Mouse (Mus musculus) ES-E14 (cell line): ENCODE results near the gene E430018J23Rik. TPM values are rescaled to one million over a fixed set of nuclear protein-coding genes. Genes with fewer than 3 reads are reported as not detected.

Source experiments
- DNase-seq: peaks from one replicate; pipeline ENCODE4 v3.0.0-alpha.2; 2013; ENCODE audit warnings: low read depth, low spot score
- H3K27ac ChIP-seq: 2 replicates; pipeline ENCODE4 v1.5.1; 2012; ENCODE audit warnings: low read depth, mild to moderate bottlenecking, low read length, moderate library complexity, mixed read lengths; ENCODE audit not compliant: poor library complexity, insufficient read depth, severe bottlenecking
- H3K36me3 ChIP-seq: 2 replicates; pipeline ENCODE4 v1.6.1; 2012; ENCODE audit warnings: mild to moderate bottlenecking, low read length, moderate library complexity, mixed read lengths; ENCODE audit not compliant: control insufficient read depth, poor library complexity, insufficient read depth, severe bottlenecking
- H3K4me1 ChIP-seq, 2 experiments: fragments of 150-350 bp in 1 of 2; sonication (generic) in 1 of 2; 2 replicates each; pipeline ENCODE4 v1.6.1; 2012; ENCODE audit warnings: low read length in 2 of 2, mild to moderate bottlenecking in 1 of 2, mixed read lengths in 1 of 2; ENCODE audit not compliant: control insufficient read depth in 2 of 2, insufficient read depth in 2 of 2, poor library complexity in 1 of 2
- H3K4me3 ChIP-seq, 2 experiments: fragments of 150-350 bp in 1 of 2; sonication (generic) in 1 of 2; 2 replicates each; pipeline ENCODE4 v1.5.1; 2012; ENCODE audit warnings: low read length in 2 of 2, low read depth in 1 of 2, mild to moderate bottlenecking in 1 of 2, mixed read lengths in 1 of 2; ENCODE audit not compliant: insufficient read depth in 1 of 2, poor library complexity in 1 of 2, severe bottlenecking in 1 of 2
- H3K9ac ChIP-seq: 2 replicates; pipeline ENCODE4 v1.6.1; 2012; ENCODE audit warnings: low read depth, mild to moderate bottlenecking, low read length, mixed read lengths; ENCODE audit not compliant: poor library complexity, insufficient read depth, severe bottlenecking
- H3K9me3 ChIP-seq: fragments of 150-350 bp; sonication (generic); 2 replicates; pipeline ENCODE4 v1.6.1; 2012; ENCODE audit warnings: low read depth, mild to moderate bottlenecking, low read length; ENCODE audit not compliant: control insufficient read depth, insufficient read depth
- CHD2 ChIP-seq: IDR thresholded peaks from 2 replicates; pipeline ENCODE4 v1.6.1; 2014; ENCODE audit warnings: mild to moderate bottlenecking, low read depth, low read length, inconsistent platforms
- HCFC1 ChIP-seq: IDR thresholded peaks from 2 replicates; pipeline ENCODE4 v1.6.1; 2012; ENCODE audit warnings: low read length, inconsistent platforms, borderline replicate concordance; ENCODE audit not compliant: insufficient read depth
- MAFK ChIP-seq: IDR thresholded peaks from 2 replicates; pipeline ENCODE4 v1.6.1; 2014; ENCODE audit warnings: mild to moderate bottlenecking, low read depth, low read length, inconsistent platforms; ENCODE audit not compliant: insufficient read depth
- ZC3H11A ChIP-seq: IDR thresholded peaks from 2 replicates; pipeline ENCODE4 v1.6.1; 2012; ENCODE audit warnings: low read depth, mild to moderate bottlenecking, inconsistent platforms, low read length, borderline replicate concordance
- ZNF384 ChIP-seq: IDR thresholded peaks from 2 replicates; pipeline ENCODE4 v1.6.1; 2012; ENCODE audit warnings: low read depth, low read length, inconsistent platforms
- in situ Hi-C, 2 experiments: fragments of 600-800 bp; cut with MboI; formaldehyde crosslinking; loops; one replicate each; pipeline ENCODE4 v1.15.1; 2025; ENCODE audit warnings: low sequenced_read_pairs in 2 of 2, inconsistent platforms in 1 of 2; ENCODE audit not compliant: unreplicated experiment in 2 of 2
- total RNA-seq: library from RNA; depleted of rRNA; stranded (reverse); fragments of 300-350 nt; gene quantifications from 2 replicates; pipeline ENCODE4 v1.2.3, GENCODE M21; 2012

Gene E430018J23Rik
- total RNA-seq, 1 experiment: 2.5 TPM

DNA sequence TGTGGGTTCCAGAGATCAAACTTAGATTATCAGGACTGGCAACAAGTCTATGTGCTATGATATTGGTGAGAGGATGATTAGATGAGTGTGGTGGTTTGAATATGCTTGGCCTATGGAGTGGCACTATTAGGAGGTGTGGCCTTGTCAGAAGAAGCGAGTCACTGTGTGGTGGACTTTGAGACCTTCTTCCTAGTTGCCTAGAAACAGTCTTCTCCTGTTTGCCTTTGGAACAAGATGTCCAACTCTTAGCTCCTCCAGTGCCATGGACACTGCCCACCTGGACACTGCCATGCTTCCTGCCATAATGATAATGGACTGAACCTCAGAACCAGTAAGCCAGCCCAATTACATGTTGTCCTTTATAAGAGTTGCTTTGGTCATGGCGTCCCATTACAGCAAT lies 32.5 kb upstream of the E430018J23Rik start:
- no peak overlapping the region for H3K27ac ChIP-seq
- no peaks in the 10 kb centered on the region for H3K9me3 ChIP-seq
- H3K4me1 ChIP-seq: no peaks in the 10 kb centered on the region
- H3K9ac ChIP-seq: no peak overlapping the region
- no peak overlapping the region for H3K4me3 ChIP-seq
- no peak for DNase-seq
- H3K36me3 ChIP-seq: no peaks in the 10 kb centered on the region
- TF ChIP-seq ZNF384: no peak
- TF ChIP-seq MAFK: no peak
- no peak for TF ChIP-seq ZC3H11A
- TF ChIP-seq CHD2: no peak
- TF ChIP-seq HCFC1: no peak
- in situ Hi-C loops: no loop called here

DNA sequence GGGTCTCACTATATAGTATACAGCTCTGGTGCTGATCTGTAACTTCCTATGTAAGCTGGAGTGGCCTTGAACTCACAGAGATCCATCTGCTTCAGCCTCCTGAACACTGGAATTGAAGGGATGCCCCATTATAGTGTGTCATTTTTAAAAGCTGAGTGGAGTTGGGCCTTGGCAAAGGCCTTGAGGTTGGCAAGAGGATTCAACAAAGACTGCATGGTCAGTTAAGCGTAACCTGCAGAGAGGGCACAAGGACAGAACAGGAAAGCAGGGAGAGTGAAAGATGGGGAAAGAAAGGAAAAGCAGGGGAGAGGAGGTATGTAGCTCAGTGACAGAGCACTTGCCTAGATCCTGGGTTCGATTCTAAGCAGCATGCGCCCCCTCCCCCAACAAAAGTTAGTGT lies 31.9 kb upstream of the E430018J23Rik start:
- no peak overlapping the region for H3K9ac ChIP-seq
- DNase-seq: no peak
- no peaks in the 10 kb centered on the region for H3K9me3 ChIP-seq
- no peak overlapping the region for H3K27ac ChIP-seq
- TF ChIP-seq MAFK: no peak
- TF ChIP-seq ZC3H11A: no peak
- TF ChIP-seq ZNF384: no peak
- H3K4me1 ChIP-seq: no peaks in the 10 kb centered on the region
- in situ Hi-C loops: no loop called here
- no peak overlapping the region for H3K4me3 ChIP-seq
- no peaks in the 10 kb centered on the region for H3K36me3 ChIP-seq

DNA sequence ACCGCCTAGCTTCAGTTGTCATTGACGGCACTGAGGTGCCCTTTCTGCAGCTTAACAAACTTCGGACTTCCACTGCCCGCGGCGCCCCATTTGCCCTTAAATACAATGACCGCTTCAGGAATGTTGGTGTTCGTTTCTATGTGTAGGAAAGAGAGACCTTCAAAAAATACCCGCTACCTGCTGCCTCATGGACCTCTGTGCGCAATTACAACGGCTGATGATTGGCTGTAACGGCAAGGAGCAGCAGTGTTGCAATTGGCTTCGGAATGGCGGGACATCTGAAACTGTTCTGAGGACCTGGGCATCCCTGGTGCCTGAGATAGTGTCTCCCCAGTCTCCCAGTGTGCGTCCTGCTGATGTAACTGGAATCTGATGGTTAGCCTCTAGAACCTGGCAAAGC lies 28.8 kb upstream of the E430018J23Rik start:
- H3K9ac ChIP-seq: no peak overlapping the region
- TF ChIP-seq MAFK (no peak), HCFC1 (no peak), ZC3H11A (no peak), ZNF384 (no peak), CHD2 (no peak)
- in situ Hi-C loops: no loop called here
- H3K4me1 ChIP-seq: no peaks in the 10 kb centered on the region
- peak overlapping the region; percentile 86 to 97 for H3K4me3 ChIP-seq
- H3K27ac ChIP-seq: no peak overlapping the region
- no peak for DNase-seq
- peaks cover 5% of the 10 kb centered on the region; the same call in 1 of the 2 replicates for H3K36me3 ChIP-seq
- H3K9me3 ChIP-seq: no peaks in the 10 kb centered on the region

DNA sequence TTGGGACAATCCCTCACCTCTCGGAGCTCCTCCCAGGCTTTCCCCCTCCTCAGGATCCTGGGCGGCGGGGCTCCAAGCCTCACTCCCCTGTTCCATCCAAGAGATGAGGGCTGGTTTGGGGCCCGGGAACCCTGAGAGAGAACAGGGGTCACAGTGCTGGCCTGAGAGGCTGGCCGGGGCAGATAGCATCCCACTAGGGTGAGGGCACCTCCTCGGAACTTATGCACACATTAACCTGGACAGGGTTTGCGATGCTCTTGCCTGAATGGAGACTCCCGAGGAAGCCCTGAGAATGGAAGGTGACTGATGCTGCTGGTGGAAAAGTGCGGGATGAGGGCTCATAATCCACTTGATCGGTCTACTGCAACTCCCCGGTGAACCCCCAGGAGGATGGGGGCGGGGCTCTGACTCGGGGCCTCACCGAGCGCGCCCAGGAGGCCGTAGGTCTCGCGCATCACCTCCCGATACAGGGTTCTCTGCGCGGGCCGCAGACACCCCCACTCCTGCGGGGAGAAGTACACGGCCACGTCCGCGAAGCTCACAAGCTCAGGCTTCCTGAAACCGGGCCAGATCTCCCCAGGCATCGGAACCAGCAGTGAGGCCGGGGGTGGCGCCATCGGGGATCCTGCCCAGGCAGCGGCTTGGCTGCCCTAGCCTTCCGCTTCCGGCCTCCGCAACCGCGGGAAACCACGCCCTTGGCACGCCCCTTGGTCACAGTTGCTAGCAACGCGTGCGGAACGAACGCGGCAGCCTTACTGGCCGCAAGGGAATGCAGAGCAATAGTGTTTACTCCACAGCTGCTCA lies 28.2 kb upstream of the E430018J23Rik start, which contains the start of gene Zfp688:
TSS of gene Zfp688 (minus strand) at position 681 of the 804 bp plus-strand sequence.
- in situ Hi-C loops: no loop called here
- H3K36me3 ChIP-seq: peaks cover 5% of the 10 kb centered on the region; the same call in 1 of the 2 replicates
- DNase-seq: peak; percentile 77
- TF ChIP-seq HCFC1 (peak; percentile 58; the same call in 1 of the 2 replicates), MAFK (no peak)
- no peaks in the 10 kb centered on the region for H3K4me1 ChIP-seq
- no peak within 1 kb of the TSS; the same call in 1 of the 2 replicates for H3K27ac ChIP-seq
- peak within 1 kb of the TSS; percentile 92 for H3K9ac ChIP-seq
- H3K4me3 ChIP-seq: peak within 1 kb of the TSS; percentile 86 to 97
- no peaks in the 10 kb centered on the region for H3K9me3 ChIP-seq

DNA sequence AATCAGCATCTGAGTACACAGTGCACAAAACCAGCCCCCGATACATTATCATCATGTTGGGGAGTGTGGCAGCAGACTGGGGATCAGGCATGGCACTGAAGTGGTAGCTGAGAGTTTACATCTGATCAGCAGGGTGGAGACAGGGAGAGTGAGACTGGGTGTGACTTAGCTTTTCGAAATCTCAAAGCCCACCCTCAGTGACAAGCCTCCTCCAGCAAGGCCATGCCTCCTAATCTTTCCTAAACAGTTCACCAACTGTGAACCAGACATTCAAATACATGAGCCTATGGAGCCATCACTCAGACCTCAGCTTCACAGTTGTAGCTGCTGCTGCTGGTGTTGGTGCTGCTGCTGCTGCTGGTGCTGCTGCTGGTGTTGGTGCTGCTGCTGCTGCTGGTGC lies 18.0 kb upstream of the E430018J23Rik start:
- TF ChIP-seq CHD2 (no peak), ZNF384 (no peak), MAFK (no peak), ZC3H11A (no peak), HCFC1 (no peak)
- in situ Hi-C loops: no loop called here
- no peak overlapping the region for H3K27ac ChIP-seq
- no peak for DNase-seq
- no peaks in the 10 kb centered on the region for H3K4me1 ChIP-seq
- H3K9ac ChIP-seq: no peak overlapping the region
- H3K9me3 ChIP-seq: no peaks in the 10 kb centered on the region
- H3K36me3 ChIP-seq: no peaks in the 10 kb centered on the region
- H3K4me3 ChIP-seq: no peak overlapping the region
